Mouse (Mus musculus): ENCODE results near the gene Gm7358.
A peak's percentile ranks its signal among the peaks of the same experiment; 100 is the strongest.
"Not testable (repeated sequence)": the region's sequence is repeated elsewhere in the genome, so short reads cannot be mapped to it uniquely, and the experiment has no call there.

Gm7358 gene

DNA sequence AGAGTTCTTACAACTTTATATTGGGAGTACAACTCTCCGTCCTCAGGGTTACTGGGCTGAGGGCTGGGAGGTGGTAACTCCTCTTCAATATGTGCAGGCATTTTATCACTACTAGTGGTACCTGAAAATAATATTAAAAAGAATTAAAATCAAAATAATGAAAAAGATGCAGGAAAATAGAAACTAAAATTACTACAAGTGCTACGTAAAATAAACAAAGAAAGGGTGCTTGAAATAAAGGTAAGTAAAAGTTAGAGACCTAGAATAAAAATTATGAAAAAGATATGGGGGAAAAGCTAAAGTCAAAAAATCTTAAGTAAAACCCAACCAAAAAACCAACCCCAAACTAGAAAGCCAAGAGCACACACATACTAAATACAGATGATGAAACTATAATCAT, at the start of gene Gm7358:
Gene Gm7358 (minus strand): TSS at position 101 of the 400 bp plus-strand sequence.
- not testable (repeated sequence) for DNase-seq

DNA sequence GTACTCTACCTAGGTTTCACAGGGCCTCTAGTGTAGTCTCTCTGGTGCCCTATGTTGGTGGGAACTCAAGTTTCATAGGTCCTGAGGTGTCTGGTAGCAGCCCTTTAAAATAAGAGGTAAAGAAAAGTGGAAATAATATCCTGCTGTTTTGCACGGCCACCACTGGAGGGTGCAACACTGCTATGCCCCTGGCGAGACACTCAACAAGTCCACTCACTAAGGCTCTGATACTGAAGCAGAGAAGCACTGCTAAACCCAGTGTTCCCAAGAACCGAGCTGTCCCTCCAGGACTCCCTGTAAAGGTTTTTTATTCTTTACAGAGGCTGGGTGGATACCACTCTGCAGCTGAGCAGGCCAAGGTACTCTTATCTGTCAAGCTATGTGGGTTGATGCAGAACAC, 43.7 kb upstream of the Gm7358 start:
- DNase-seq = peak in 1 of 2 experiments; percentile 12

DNA sequence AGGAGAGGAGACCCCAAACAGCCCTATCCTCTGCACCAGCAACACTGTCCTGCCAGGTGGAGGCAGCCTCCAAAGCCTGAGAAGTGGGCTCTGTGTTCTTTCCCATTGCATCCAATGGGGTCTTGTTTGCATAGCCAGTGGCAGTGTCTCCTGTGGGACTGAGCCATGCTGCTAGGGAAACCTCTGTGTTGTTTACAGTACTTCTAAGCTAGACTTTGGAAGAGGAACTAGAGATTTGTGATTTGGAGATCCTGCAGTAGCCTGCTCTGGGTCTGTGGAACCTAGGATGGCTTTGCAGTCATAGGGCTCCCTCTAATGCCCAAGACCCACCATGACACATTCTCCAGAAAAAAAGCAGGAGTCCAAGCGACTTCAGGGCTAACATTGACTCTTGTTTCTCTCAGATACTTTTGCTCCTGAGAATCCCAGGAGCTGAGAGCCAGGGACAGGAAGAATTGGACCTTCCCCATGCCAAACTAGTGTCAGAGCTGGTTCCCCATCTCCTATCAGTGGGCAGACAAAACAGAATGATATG, 42.2 kb upstream of the Gm7358 start:
- peak; percentile 40 to 51 for DNase-seq

DNA sequence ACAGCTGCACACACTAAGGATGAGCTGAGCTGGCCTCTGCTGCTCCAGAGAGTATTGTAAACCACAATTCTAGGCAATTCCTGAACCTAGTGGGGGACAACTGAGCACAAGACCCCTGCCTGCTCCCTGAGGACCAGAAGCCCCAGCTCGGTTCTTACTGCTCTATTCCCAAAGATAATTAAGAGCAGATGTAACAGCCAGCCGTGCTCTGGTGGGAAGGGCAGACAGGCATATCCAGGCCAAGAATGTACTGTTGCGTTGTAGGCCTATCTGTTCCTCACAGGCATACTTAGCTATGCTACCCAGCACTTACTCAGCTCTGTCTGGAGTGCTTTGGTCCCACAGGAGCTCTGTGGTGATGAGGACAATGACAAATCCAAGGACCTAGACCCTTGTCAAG, 40.6 kb upstream of the Gm7358 start:
- not testable (repeated sequence) for DNase-seq

DNA sequence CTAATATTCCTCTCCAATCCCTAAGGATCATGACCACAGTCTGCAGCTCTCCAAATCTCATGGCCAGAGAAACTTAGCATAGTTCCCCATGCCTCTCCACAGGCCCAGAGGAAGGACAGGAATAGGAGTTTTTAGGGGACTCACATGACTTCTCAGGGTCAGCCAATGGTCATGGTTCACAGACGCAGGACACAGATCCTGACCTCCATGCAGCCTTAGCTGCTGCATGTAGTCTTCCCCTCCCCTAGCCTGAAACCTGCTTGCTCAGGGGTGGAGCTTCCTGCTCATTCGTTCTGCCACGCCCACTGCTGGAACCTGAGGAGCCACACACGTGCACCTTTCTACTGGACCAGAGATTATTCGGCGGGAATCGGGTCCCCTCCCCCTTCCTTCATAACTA, 34.8 kb upstream of the Gm7358 start:
- peak; percentile 22 to 27 for DNase-seq

DNA sequence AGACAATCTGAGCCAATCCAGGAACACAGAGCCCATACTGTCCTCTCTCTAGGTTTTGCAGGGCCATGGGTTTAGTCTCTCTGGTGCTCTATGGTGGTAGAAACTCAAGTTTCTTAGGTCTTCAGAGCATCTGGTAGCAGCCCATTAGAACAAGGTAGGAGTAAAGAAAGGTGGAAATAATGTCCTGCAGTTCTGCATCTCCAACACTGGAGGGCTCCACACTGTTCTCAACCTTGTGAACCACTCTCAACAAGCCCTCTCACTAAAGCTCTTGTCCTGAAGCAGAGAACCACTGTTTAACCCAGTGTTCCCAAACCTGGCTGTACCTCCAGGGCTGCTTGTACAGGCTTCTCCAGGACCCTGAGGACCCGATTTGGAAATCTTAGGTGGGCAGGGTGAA, 27.3 kb upstream of the Gm7358 start:
- not testable (repeated sequence) for DNase-seq

DNA sequence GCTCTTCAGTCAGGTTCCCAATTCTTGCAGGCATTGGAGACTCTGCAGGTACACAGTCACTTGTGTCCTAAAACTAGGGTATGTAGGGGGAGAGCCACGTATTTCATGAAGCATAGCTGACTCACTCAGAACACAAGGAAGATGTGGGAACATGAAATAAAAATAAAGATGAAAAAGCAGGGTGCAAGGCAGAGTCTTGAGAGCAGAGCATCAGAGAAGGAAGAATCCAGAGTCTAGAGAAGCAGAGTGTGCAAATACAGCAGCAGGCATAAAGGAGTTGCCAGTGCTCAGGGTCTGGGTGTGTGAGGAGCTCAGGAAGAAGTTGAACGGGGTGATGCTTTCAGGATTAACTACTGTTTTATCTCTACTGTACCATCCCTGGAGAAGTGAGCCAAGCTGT, 17.5 kb downstream of the Gm7358 start:
- not testable (repeated sequence) for DNase-seq

DNA sequence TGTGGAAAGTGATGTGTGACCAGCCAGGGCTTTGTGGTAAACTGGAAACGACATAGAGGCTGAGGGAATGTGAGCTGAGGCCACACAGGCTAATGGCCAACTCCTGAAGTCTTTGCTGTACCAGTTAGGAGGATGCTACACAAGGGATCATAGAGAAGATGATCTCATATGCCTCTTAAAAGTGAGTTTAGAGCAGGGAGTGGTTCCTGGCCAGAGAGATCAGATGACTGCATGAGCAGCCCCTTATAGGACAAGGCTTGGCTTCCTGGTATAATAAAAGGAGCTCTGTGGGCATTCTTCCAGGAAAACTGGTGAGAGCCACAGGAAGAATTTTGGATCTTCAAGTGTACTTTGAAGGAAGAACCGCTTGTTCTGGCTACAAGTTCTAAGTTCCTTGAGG, 22.3 kb downstream of the Gm7358 start:
- DNase-seq = not testable (repeated sequence)

DNA sequence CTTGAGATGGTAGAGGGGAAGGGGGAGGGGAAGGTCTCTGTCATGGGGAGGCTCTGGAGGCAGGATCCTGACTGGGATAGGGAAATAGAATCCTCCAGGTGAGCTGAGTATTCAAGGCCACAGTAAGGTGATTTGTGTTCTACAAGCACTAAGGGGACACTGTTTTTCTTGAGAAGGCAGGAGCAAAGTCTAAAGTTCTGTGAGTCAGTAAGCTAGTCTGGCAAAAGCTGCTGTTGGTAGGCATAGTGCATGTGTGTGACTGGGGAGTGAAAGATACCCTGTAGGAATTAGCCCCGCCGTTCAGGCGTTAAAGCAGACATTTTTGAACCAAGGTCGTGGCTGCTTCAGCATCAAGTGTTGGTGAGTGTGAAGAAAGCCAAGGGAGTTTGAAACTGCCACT, 23.2 kb downstream of the Gm7358 start:
- peak; percentile 11 to 14 for DNase-seq
